12 mouse cellular contexts compared by ENCODE assay signal in genomic region chr1:51199088-51199830, GRCm38 (mm10).
DNase-seq lines count a peak whose midpoint lies in the region; ATAC-seq and TF ChIP-seq lines count a peak whose summit lies in the region.
"Had no signal": no experiment of that assay in that cellular context is flagged by ENCODE, and none has a peak within 500 bp of the region (broad histone marks: within the 10 kb centered on the region; RNA-seq: fewer than 3 reads in every experiment).

No protein-coding gene starts in this region.

- no peak overlapping the region for H3K9ac ChIP-seq in midbrain, embryonic 14.5 days (replicated peaks; ENCODE audit: low read length)
- no peak overlapping the region for H3K9ac ChIP-seq in midbrain, embryonic 16.5 days (ENCODE audit: low read depth, low read length)
- no peak overlapping the region for H3K9ac ChIP-seq in stomach, postnatal 0 days (ENCODE audit: low read length)
- H3K9ac ChIP-seq: liver, embryonic 15.5 days had no signal

- no peaks in the 10 kb centered on the region for H3K4me1 ChIP-seq in midbrain, embryonic 14.5 days (ENCODE audit: control insufficient read depth, insufficient read depth, low read length)
- no peaks in the 10 kb centered on the region for H3K4me1 ChIP-seq in midbrain, embryonic 16.5 days (ENCODE audit: control insufficient read depth, insufficient read depth, low read length)
- H3K4me1 ChIP-seq in stomach, postnatal 0 days (replicated peaks; ENCODE audit: control insufficient read depth, insufficient read depth): no peaks in the 10 kb centered on the region
- H3K4me1 ChIP-seq: liver, embryonic 15.5 days had no signal

- H3K27me3 ChIP-seq in midbrain, embryonic 14.5 days (ENCODE audit: control insufficient read depth, insufficient read depth, low read length): no peaks in the 10 kb centered on the region
- no peaks in the 10 kb centered on the region for H3K27me3 ChIP-seq in midbrain, embryonic 16.5 days (ENCODE audit: control insufficient read depth, insufficient read depth, low read depth, low read length)
- H3K27me3 ChIP-seq in stomach, postnatal 0 days (ENCODE audit: control insufficient read depth, insufficient read depth, low read length): no peaks in the 10 kb centered on the region
- H3K27me3 ChIP-seq: liver, embryonic 15.5 days had no signal

- no peak overlapping the region for H3K4me2 ChIP-seq in midbrain, embryonic 14.5 days (ENCODE audit: low read length)
- no peak overlapping the region for H3K4me2 ChIP-seq in midbrain, embryonic 16.5 days (ENCODE audit: low read length)
- H3K4me2 ChIP-seq in stomach, postnatal 0 days (replicated peaks; ENCODE audit: low read depth): no peak overlapping the region
- H3K4me2 ChIP-seq: liver, embryonic 15.5 days had no signal

- TF ChIP-seq CTCF in stomach, postnatal 0 days (IDR thresholded peaks at IDR 0.05; ENCODE audit: low read depth): no peak

- H3K4me3 ChIP-seq in midbrain, embryonic 14.5 days (replicated peaks; ENCODE audit: low read depth, low read length): no peak overlapping the region
- no peak overlapping the region for H3K4me3 ChIP-seq in midbrain, embryonic 16.5 days (ENCODE audit: low read depth, low read length)
- no peak overlapping the region for H3K4me3 ChIP-seq in stomach, postnatal 0 days (ENCODE audit: low read depth, low read length)
- H3K4me3 ChIP-seq: liver, embryonic 15.5 days had no signal

- TF ChIP-seq EP300 in stomach, postnatal 0 days (optimal IDR thresholded peaks at IDR 0.05): no peak

- no peak for DNase-seq in midbrain, embryonic 14.5 days
- peak; percentile 40 to 61 for DNase-seq in frontal cortex, postnatal 14 days (ENCODE audit: low spot score in 2 of 2)
- DNase-seq in left cerebral cortex, adult 8-10 months (ENCODE audit: low spot score in 2 of 2): peak; percentile 34 to 93
- no peak for DNase-seq in kidney, adult 9 months
- no peak for DNase-seq in Muller cell, postnatal 12 days (ENCODE audit: inconsistent ontology term)
- DNase-seq in kidney, adult 11 months: no peak
- no peak for DNase-seq in stomach, postnatal 0 days (ENCODE audit: low spot score)
- DNase-seq: adrenal gland, postnatal 25 days; gastrocnemius, postnatal 36 days had no signal

- WGBS in midbrain, embryonic 14.5 days: 85% methylated on average over 11 of the region's 11 CpGs
- 83% methylated on average over 11 of the region's 11 CpGs for WGBS in midbrain, embryonic 16.5 days
- WGBS in stomach, postnatal 0 days: 85% methylated on average over 11 of the region's 11 CpGs

- 0 out of 2 replicates have a peak overlapping the region, but pooled peaks have one; percentile 22 for H3K27ac ChIP-seq in midbrain, embryonic 14.5 days (replicated peaks; ENCODE audit: low read depth, low read length)
- H3K27ac ChIP-seq in midbrain, embryonic 16.5 days (ENCODE audit: low read length): no peak overlapping the region
- H3K27ac ChIP-seq in stomach, postnatal 0 days (replicated peaks): no peak overlapping the region
- H3K27ac ChIP-seq: kidney, postnatal 0 days; liver, embryonic 15.5 days had no signal

- H3K9me3 ChIP-seq in midbrain, embryonic 14.5 days (ENCODE audit: control insufficient read depth, low read length): no peaks in the 10 kb centered on the region
- H3K9me3 ChIP-seq in midbrain, embryonic 16.5 days (replicated peaks; ENCODE audit: control insufficient read depth, low read length, poor library complexity, severe bottlenecking): no peaks in the 10 kb centered on the region
- H3K9me3 ChIP-seq in stomach, postnatal 0 days (ENCODE audit: control insufficient read depth, low read length): no peaks in the 10 kb centered on the region
- H3K9me3 ChIP-seq: liver, embryonic 15.5 days had no signal

- ATAC-seq in midbrain, embryonic 14.5 days (ENCODE audit: low FRiP score, low TSS enrichment): no peak
- ATAC-seq in midbrain, embryonic 16.5 days: no peak
- ATAC-seq in stomach, postnatal 0 days (ENCODE audit: low FRiP score, low TSS enrichment): no peak

- H3K36me3 ChIP-seq in midbrain, embryonic 14.5 days (ENCODE audit: control insufficient read depth, insufficient read depth, low read length): no peaks in the 10 kb centered on the region
- no peaks in the 10 kb centered on the region for H3K36me3 ChIP-seq in midbrain, embryonic 16.5 days (ENCODE audit: control insufficient read depth, insufficient read depth, low read length)
- H3K36me3 ChIP-seq in stomach, postnatal 0 days (ENCODE audit: control insufficient read depth, insufficient read depth, low read length): no peaks in the 10 kb centered on the region
- H3K36me3 ChIP-seq: liver, embryonic 15.5 days had no signal

Comparison
In these comparisons a context has a peak if more than half of its experiments do, and no peak if none do; other contexts are left out.
1. DNase-seq: peak in frontal cortex, postnatal 14 days (2 of 2) and left cerebral cortex, adult 8-10 months (2 of 2); none in midbrain, embryonic 14.5 days (single experiment), kidney, adult 9 months (single experiment), Muller cell, postnatal 12 days (single experiment), kidney, adult 11 months (single experiment) and stomach, postnatal 0 days (single experiment).